Mouse (Mus musculus): Measurements from ENCODE around the gene Entpd6. TPM values are rescaled to one million over a fixed set of nuclear protein-coding genes. Genes with fewer than 3 reads are reported as not detected.

Gene Entpd6
- 29.5 and 34.6 TPM in 2 replicates for polyA plus RNA-seq (2012; rRNA removed)

- under 1% methylated on average over 30 of the region's 30 CpGs for WGBS
- peak; percentile 94 for DNase-seq (ENCODE audit: low read depth, low spot score)
Observed at GRCm38 (mm10) chr2:150748854-150749253, at the start of gene Entpd6. Gene Entpd6, plus strand, starts transcription at chr2:150749042.

- WGBS, result 73% methylated on average over 4 of the region's 4 CpGs
- DNase-seq (ENCODE audit: low read depth, low spot score), result no peak
Observed at GRCm38 (mm10) chr2:150712167-150712674, 36.6 kb upstream of the Entpd6 start.

GRCm38 (mm10) chr2:150735756-150736576, 12.9 kb upstream of the Entpd6 start:
- 60% methylated on average over 11 of the region's 11 CpGs for WGBS
- DNase-seq (ENCODE audit: low read depth, low spot score), result no peak

- DNase-seq (ENCODE audit: low read depth, low spot score), result no peak
- WGBS, result 70% methylated on average over 9 of the region's 9 CpGs
Observed at GRCm38 (mm10) chr2:150737881-150738280, 11.0 kb upstream of the Entpd6 start.

- no peak for DNase-seq (ENCODE audit: low read depth, low spot score)
- WGBS, result 59% methylated on average over 10 of the region's 10 CpGs
Observed at GRCm38 (mm10) chr2:150740145-150740841, 8.5 kb upstream of the Entpd6 start.

- no peak for DNase-seq (ENCODE audit: low read depth, low spot score)
- 48% methylated on average over 4 of the region's 4 CpGs for WGBS
Observed at GRCm38 (mm10) chr2:150741405-150741804, 7.4 kb upstream of the Entpd6 start.

- WGBS, result 37% methylated on average over 7 of the region's 7 CpGs
- peak; percentile 83 for DNase-seq (ENCODE audit: low read depth, low spot score)
Observed at GRCm38 (mm10) chr2:150745016-150745415, 3.8 kb upstream of the Entpd6 start.

- under 1% methylated on average over 24 of the region's 24 CpGs for WGBS
- DNase-seq (ENCODE audit: low read depth, low spot score), result no peak
Observed at GRCm38 (mm10) chr2:150749283-150749682, 441 bp downstream of the Entpd6 start.

- 25% methylated on average over 13 of the region's 13 CpGs for WGBS
- DNase-seq (ENCODE audit: low read depth, low spot score), result no peak
Observed at GRCm38 (mm10) chr2:150750129-150750979, 1.5 kb downstream of the Entpd6 start.

- no peak for DNase-seq (ENCODE audit: low read depth, low spot score)
- 85% methylated on average over 3 of the region's 3 CpGs for WGBS
Observed at GRCm38 (mm10) chr2:150755016-150755415, 6.2 kb downstream of the Entpd6 start.

GRCm38 (mm10) chr2:150761476-150761875, 12.6 kb downstream of the Entpd6 start:
- WGBS, result 91% methylated on average over 7 of the region's 7 CpGs
- DNase-seq (ENCODE audit: low read depth, low spot score), result no peak

GRCm38 (mm10) chr2:150765619-150766018, 16.8 kb downstream of the Entpd6 start:
- DNase-seq (ENCODE audit: low read depth, low spot score), result no peak
- WGBS, result 53% methylated on average over 2 of the region's 2 CpGs

- peak; percentile 93 for DNase-seq (ENCODE audit: low read depth, low spot score)
- 51% methylated on average over 4 of the region's 4 CpGs for WGBS
Observed at GRCm38 (mm10) chr2:150766083-150766862, 17.4 kb downstream of the Entpd6 start.

- DNase-seq (ENCODE audit: low read depth, low spot score), result no peak
- WGBS, result 54% methylated on average over 1 of the region's 1 CpGs
Observed at GRCm38 (mm10) chr2:150768678-150769077, 19.8 kb downstream of the Entpd6 start.

GRCm38 (mm10) chr2:150770747-150771146, 21.9 kb downstream of the Entpd6 start:
- no peak for DNase-seq (ENCODE audit: low read depth, low spot score)
- WGBS, result 26% methylated on average over 1 of the region's 1 CpGs

- DNase-seq (ENCODE audit: low read depth, low spot score), result no peak
- 35% methylated on average over 6 of the region's 6 CpGs for WGBS
Observed at GRCm38 (mm10) chr2:150771169-150771568, 22.3 kb downstream of the Entpd6 start.

GRCm38 (mm10) chr2:150771996-150772395, 23.2 kb downstream of the Entpd6 start:
- no peak for DNase-seq (ENCODE audit: low read depth, low spot score)
- 82% methylated on average over 8 of the region's 8 CpGs for WGBS

GRCm38 (mm10) chr2:150772466-150773119, 23.8 kb downstream of the Entpd6 start:
- 63% methylated on average over 10 of the region's 10 CpGs for WGBS
- DNase-seq (ENCODE audit: low read depth, low spot score), result no peak

- no peak for DNase-seq (ENCODE audit: low read depth, low spot score)
- WGBS, result 63% methylated on average over 2 of the region's 2 CpGs
Observed at GRCm38 (mm10) chr2:150782801-150783200, 34.0 kb downstream of the Entpd6 start.

All from large intestine, adult 2 months (tissue).